Mouse (Mus musculus): ENCODE measurements at regions not wholly inside any gene's neighbourhood (a gene's known extent, or its start where the extent isn't known, plus 50 kb on each side); places are given as distances from the start of the nearest gene placed in this dataset.
A peak's percentile ranks its signal among the peaks of the same experiment; 100 is the strongest.

- no peak overlapping the region for H3K27ac ChIP-seq
- peak overlapping the region; percentile 41 for H3K4me3 ChIP-seq
- no peak for ATAC-seq (replicated peaks; ENCODE audit: insufficient number of reproducible peaks, insufficient read depth, low FRiP score, low read depth)
- H3K27me3 ChIP-seq, result peaks cover 12% of the 10 kb centered on the region
- peaks cover 18% of the 10 kb centered on the region for H3K4me1 ChIP-seq (replicated peaks)
- H3K36me3 ChIP-seq, result no peaks in the 10 kb centered on the region
- no peaks in the 10 kb centered on the region for H3K9me3 ChIP-seq (replicated peaks)
- H3K4me2 ChIP-seq, result peak overlapping the region; percentile 67
- H3K9ac ChIP-seq, result peak overlapping the region; percentile 31
- 2% methylated on average over 14 of the region's 14 CpGs for WGBS
Observed at GRCm38 (mm10) chr2:74128782-74129538, 217.8 kb upstream of the Atp5g3 start.

- Histone ChIP-seq H3K4me2 (no peak overlapping the region), H3K4me1 (replicated peaks) (peaks cover 18% of the 10 kb centered on the region), H3K9me3 (replicated peaks) (no peaks in the 10 kb centered on the region), H3K9ac (no peak overlapping the region), H3K36me3 (no peaks in the 10 kb centered on the region), H3K27ac (no peak overlapping the region), H3K27me3 (peaks cover 12% of the 10 kb centered on the region), H3K4me3 (no peak overlapping the region)
- ATAC-seq (replicated peaks; ENCODE audit: insufficient number of reproducible peaks, insufficient read depth, low FRiP score, low read depth), result no peak
- 74% methylated on average over 4 of the region's 4 CpGs for WGBS
Observed at GRCm38 (mm10) chr2:74127136-74127535, 216.0 kb upstream of the Atp5g3 start.

- Histone ChIP-seq H3K4me3 (no peak overlapping the region), H3K4me2 (no peak overlapping the region), H3K27me3 (no peaks in the 10 kb centered on the region), H3K36me3 (no peaks in the 10 kb centered on the region), H3K9me3 (replicated peaks) (no peaks in the 10 kb centered on the region), H3K9ac (no peak overlapping the region), H3K27ac (no peak overlapping the region), H3K4me1 (replicated peaks) (peaks cover 8% of the 10 kb centered on the region)
- ATAC-seq (replicated peaks; ENCODE audit: insufficient number of reproducible peaks, insufficient read depth, low FRiP score, low read depth), result no peak
- 56% methylated on average over 2 of the region's 2 CpGs for WGBS
Observed at GRCm38 (mm10) chr2:74124252-74124651, 213.1 kb upstream of the Atp5g3 start.

- Histone ChIP-seq H3K9me3 (replicated peaks) (no peaks in the 10 kb centered on the region), H3K4me2 (no peak overlapping the region), H3K4me3 (no peak overlapping the region), H3K27ac (no peak overlapping the region), H3K4me1 (replicated peaks) (peaks cover under 1% of the 10 kb centered on the region; the same call in 1 of the 2 replicates), H3K36me3 (no peaks in the 10 kb centered on the region), H3K9ac (no peak overlapping the region), H3K27me3 (no peaks in the 10 kb centered on the region)
- WGBS, result 68% methylated on average over 6 of the region's 6 CpGs
- no peak for ATAC-seq (replicated peaks; ENCODE audit: insufficient number of reproducible peaks, insufficient read depth, low FRiP score, low read depth)
Observed at GRCm38 (mm10) chr2:74123360-74124074, 212.4 kb upstream of the Atp5g3 start.

- Histone ChIP-seq H3K27ac (no peak overlapping the region), H3K4me2 (no peak overlapping the region), H3K4me3 (no peak overlapping the region), H3K27me3 (no peaks in the 10 kb centered on the region), H3K4me1 (replicated peaks) (no peaks in the 10 kb centered on the region), H3K9me3 (replicated peaks) (no peaks in the 10 kb centered on the region), H3K9ac (no peak overlapping the region), H3K36me3 (no peaks in the 10 kb centered on the region)
- WGBS, result 77% methylated on average over 2 of the region's 2 CpGs
- no peak for ATAC-seq (replicated peaks; ENCODE audit: insufficient number of reproducible peaks, insufficient read depth, low FRiP score, low read depth)
Observed at GRCm38 (mm10) chr2:74122937-74123336, 211.8 kb upstream of the Atp5g3 start.

GRCm38 (mm10) chr2:74120051-74120450 lies 208.9 kb upstream of the Atp5g3 start:
- no peaks in the 10 kb centered on the region for H3K4me1 ChIP-seq (replicated peaks)
- no peak overlapping the region for H3K4me2 ChIP-seq
- WGBS, result 54% methylated on average over 10 of the region's 10 CpGs
- H3K9ac ChIP-seq, result no peak overlapping the region
- H3K27ac ChIP-seq, result no peak overlapping the region
- no peaks in the 10 kb centered on the region for H3K27me3 ChIP-seq
- H3K4me3 ChIP-seq, result no peak overlapping the region
- H3K36me3 ChIP-seq, result no peaks in the 10 kb centered on the region
- H3K9me3 ChIP-seq (replicated peaks), result no peaks in the 10 kb centered on the region
- no peak for ATAC-seq (replicated peaks; ENCODE audit: insufficient number of reproducible peaks, insufficient read depth, low FRiP score, low read depth)

- H3K4me2 ChIP-seq, result no peak overlapping the region
- no peak overlapping the region for H3K4me3 ChIP-seq
- H3K27ac ChIP-seq, result no peak overlapping the region
- no peak overlapping the region for H3K9ac ChIP-seq
- H3K27me3 ChIP-seq, result no peaks in the 10 kb centered on the region
- no peaks in the 10 kb centered on the region for H3K9me3 ChIP-seq (replicated peaks)
- no peaks in the 10 kb centered on the region for H3K36me3 ChIP-seq
- no peak for ATAC-seq (replicated peaks; ENCODE audit: insufficient number of reproducible peaks, insufficient read depth, low FRiP score, low read depth)
- 53% methylated on average over 17 of the region's 17 CpGs for WGBS
- no peaks in the 10 kb centered on the region for H3K4me1 ChIP-seq (replicated peaks)
Observed at GRCm38 (mm10) chr2:74119167-74119937, 208.2 kb upstream of the Atp5g3 start.

- WGBS, result 70% methylated on average over 4 of the region's 4 CpGs
- H3K9me3 ChIP-seq (replicated peaks), result no peaks in the 10 kb centered on the region
- no peak for ATAC-seq (replicated peaks; ENCODE audit: insufficient number of reproducible peaks, insufficient read depth, low FRiP score, low read depth)
Observed at GRCm38 (mm10) chr2:74106472-74106871, 195.3 kb upstream of the Atp5g3 start.

GRCm38 (mm10) chr2:74099671-74100372 lies 188.7 kb upstream of the Atp5g3 start:
- Histone ChIP-seq H3K4me2 (no peak overlapping the region), H3K27ac (no peak overlapping the region), H3K4me1 (replicated peaks) (no peaks in the 10 kb centered on the region), H3K4me3 (no peak overlapping the region), H3K36me3 (no peaks in the 10 kb centered on the region), H3K27me3 (no peaks in the 10 kb centered on the region), H3K9ac (no peak overlapping the region), H3K9me3 (replicated peaks) (no peaks in the 10 kb centered on the region)
- WGBS, result 73% methylated on average over 9 of the region's 9 CpGs
- no peak for ATAC-seq (replicated peaks; ENCODE audit: insufficient number of reproducible peaks, insufficient read depth, low FRiP score, low read depth)

More at GRCm38 (mm10) chr2:74106472-74106871, 195.3 kb upstream of the Atp5g3 start:
- Histone ChIP-seq H3K4me2 (no peak overlapping the region), H3K4me1 (replicated peaks) (no peaks in the 10 kb centered on the region), H3K4me3 (no peak overlapping the region), H3K9ac (no peak overlapping the region), H3K27me3 (no peaks in the 10 kb centered on the region), H3K36me3 (no peaks in the 10 kb centered on the region), H3K27ac (no peak overlapping the region)

- no peak for ATAC-seq (replicated peaks; ENCODE audit: insufficient number of reproducible peaks, insufficient read depth, low FRiP score, low read depth)
- Histone ChIP-seq H3K4me1 (replicated peaks) (no peaks in the 10 kb centered on the region), H3K36me3 (no peaks in the 10 kb centered on the region), H3K4me2 (no peak overlapping the region), H3K9me3 (replicated peaks) (0 out of 2 replicates have a peak, but pooled peaks cover 4% of the 10 kb centered on the region), H3K4me3 (no peak overlapping the region), H3K9ac (no peak overlapping the region), H3K27ac (no peak overlapping the region), H3K27me3 (no peaks in the 10 kb centered on the region)
- WGBS, result 67% methylated on average over 2 of the region's 2 CpGs
Observed at GRCm38 (mm10) chr2:74096809-74097208, 185.7 kb upstream of the Atp5g3 start.

GRCm38 (mm10) chr2:74093494-74093893 lies 182.4 kb upstream of the Atp5g3 start:
- 0 out of 2 replicates have a peak, but pooled peaks cover 4% of the 10 kb centered on the region for H3K9me3 ChIP-seq (replicated peaks)
- H3K9ac ChIP-seq, result no peak overlapping the region
- no peaks in the 10 kb centered on the region for H3K4me1 ChIP-seq (replicated peaks)
- H3K27ac ChIP-seq, result no peak overlapping the region
- WGBS, result 79% methylated on average over 7 of the region's 7 CpGs
- H3K4me2 ChIP-seq, result no peak overlapping the region
- no peak for ATAC-seq (replicated peaks; ENCODE audit: insufficient number of reproducible peaks, insufficient read depth, low FRiP score, low read depth)
- H3K27me3 ChIP-seq, result no peaks in the 10 kb centered on the region
- H3K4me3 ChIP-seq, result no peak overlapping the region
- no peaks in the 10 kb centered on the region for H3K36me3 ChIP-seq
